In the genomic region with DNA sequence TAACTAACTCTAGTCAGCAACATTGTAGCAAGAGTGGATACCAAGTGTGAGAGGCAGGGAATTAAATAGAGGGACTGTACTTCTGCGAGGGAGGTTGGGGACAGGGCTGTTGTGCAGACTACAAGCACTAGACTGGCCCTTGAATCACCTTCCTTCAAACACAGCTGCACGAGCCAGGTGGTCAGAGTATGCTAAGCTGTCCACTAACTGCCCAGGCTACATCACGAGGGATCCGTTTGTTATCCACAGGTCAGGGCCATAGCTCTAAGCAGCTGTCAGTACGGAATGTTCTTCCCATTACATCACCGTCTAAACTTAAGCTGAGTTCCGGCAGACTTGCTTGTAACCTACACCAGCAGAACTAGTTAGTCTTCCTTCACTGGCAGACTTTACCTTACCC, we compare ENCODE assay signal across 7 mouse cellular contexts. TPM values are rescaled to one million over a fixed set of nuclear protein-coding genes. Genes with fewer than 3 reads are reported as not detected.
DNase-seq lines count a peak whose midpoint lies in the region; ATAC-seq and TF ChIP-seq lines count a peak whose summit lies in the region.
"Not testable (repeated sequence)": the region's sequence is repeated elsewhere in the genome, so short reads cannot be mapped to it uniquely, and the experiment has no call there.

No protein-coding gene starts in this region.

- peak overlapping the region; percentile 31; the same call in 1 of the 2 replicates for H3K9ac ChIP-seq in ES-E14 (ENCODE audit: insufficient read depth, low read depth, low read length, poor library complexity, severe bottlenecking)
- H3K9ac ChIP-seq in heart, embryonic 13.5 days; limb, embryonic 14.5 days (ENCODE audit: low read depth, low read length, severe bottlenecking): not testable (repeated sequence)

- not testable (repeated sequence) for TF ChIP-seq POLR2A in limb, embryonic 14.5 days (IDR thresholded peaks at IDR 0.05; ENCODE audit: borderline replicate concordance, extremely low read depth, insufficient read depth, insufficient read length); myocyte (IDR thresholded peaks at IDR 0.05; ENCODE audit: insufficient read length, low read depth)

- H3K36me3 ChIP-seq in ES-E14 (ENCODE audit: control insufficient read depth, insufficient read depth, low read length, poor library complexity, severe bottlenecking) (peaks cover 20% of the 10 kb centered on the region), myocyte (ENCODE audit: control insufficient read depth, insufficient read depth) (peaks cover 72% of the 10 kb centered on the region)
- H3K36me3 ChIP-seq in heart, embryonic 13.5 days: peaks cover 78% of the 10 kb centered on the region
- peaks cover 55% of the 10 kb centered on the region for H3K36me3 ChIP-seq in limb, embryonic 14.5 days (ENCODE audit: control insufficient read depth, insufficient read depth, low read length)

- intact Hi-C loops in heart, postnatal 10 days (cut with DNase I): not testable (repeated sequence)

- H3K27ac ChIP-seq in ES-E14 (ENCODE audit: insufficient read depth, low read depth, low read length, poor library complexity, severe bottlenecking): 0 out of 2 replicates have a peak overlapping the region, but pooled peaks have one; percentile 10
- peak overlapping the region; percentile 78 for H3K27ac ChIP-seq in heart, embryonic 13.5 days (replicated peaks)
- H3K27ac ChIP-seq in limb, embryonic 14.5 days (replicated peaks; ENCODE audit: low read depth, low read length): not testable (repeated sequence)

- DNase-seq in ES-E14 (ENCODE audit: low read depth, low spot score); limb, embryonic 14.5 days (ENCODE audit: low spot score): not testable (repeated sequence)
- DNase-seq in adrenal gland, postnatal 36 days: peak; percentile 30 to 36
- DNase-seq in heart, adult 11 months: peak; percentile 97
- peak; percentile 56 to 70 for DNase-seq in heart, postnatal 10 days

- 0 out of 2 replicates have a peak, but pooled peaks have one; percentile 46 for ATAC-seq in heart, embryonic 13.5 days (ENCODE audit: extremely low read depth, insufficient number of reproducible peaks, low FRiP score, low TSS enrichment)
- ATAC-seq in limb, embryonic 14.5 days (ENCODE audit: low FRiP score, low read depth): peak; percentile 71

- H3K4me1 ChIP-seq in ES-E14 (ENCODE audit: control insufficient read depth in 2 of 2, insufficient read depth in 2 of 2, low read length in 2 of 2, poor library complexity in 1 of 2); limb, embryonic 14.5 days (ENCODE audit: control insufficient read depth, insufficient read depth, low read length): not testable (repeated sequence)
- H3K4me1 ChIP-seq in heart, embryonic 13.5 days: peaks cover 23% of the 10 kb centered on the region

- H3K9me3 ChIP-seq in ES-E14 (ENCODE audit: control insufficient read depth, insufficient read depth, low read depth, low read length); heart, embryonic 13.5 days; limb, embryonic 14.5 days (ENCODE audit: control insufficient read depth, low read length): not testable (repeated sequence)

- H3K4me3 ChIP-seq in ES-E14 (ENCODE audit: insufficient read depth in 1 of 2, low read depth in 1 of 2, low read length in 2 of 2, poor library complexity in 1 of 2, severe bottlenecking in 1 of 2); heart, embryonic 13.5 days; limb, embryonic 14.5 days (replicated peaks; ENCODE audit: low read length); myocyte: not testable (repeated sequence)

- not testable (repeated sequence) for H3K4me2 ChIP-seq in heart, embryonic 13.5 days; limb, embryonic 14.5 days (replicated peaks; ENCODE audit: low read depth, low read length, severe bottlenecking); myocyte (ENCODE audit: low read depth)

- in situ Hi-C loops in ES-E14 (cut with MboI; ENCODE audit: low sequenced_read_pairs in 2 of 2, unreplicated experiment in 2 of 2): not testable (repeated sequence)

- H3ac ChIP-seq in myocyte (ENCODE audit: control insufficient read depth, insufficient read length): not testable (repeated sequence)

- 31% methylated on average over 7 of the region's 7 CpGs for WGBS in heart, embryonic 13.5 days
- 82% methylated on average over 7 of the region's 7 CpGs for WGBS in limb, embryonic 14.5 days

- H3K79me2 ChIP-seq in myocyte (ENCODE audit: control insufficient read depth, insufficient read depth): peaks cover 30% of the 10 kb centered on the region

- H3K27me3 ChIP-seq in heart, embryonic 13.5 days (replicated peaks); limb, embryonic 14.5 days (ENCODE audit: control insufficient read depth, insufficient read depth, low read length); myocyte (ENCODE audit: control insufficient read depth, insufficient read depth, insufficient read length): not testable (repeated sequence)

TF ChIP-seq in myocyte, 11 proteins besides CTCF, POLR2A, EP300 and RAD21:
- TF ChIP-seq TCF12 (IDR thresholded peaks at IDR 0.05; ENCODE audit: insufficient read depth, poor library complexity, severe bottlenecking) (peak; percentile 70), MYOG (IDR thresholded peaks at IDR 0.05; ENCODE audit: control insufficient read depth in 1 of 3, insufficient read depth in 1 of 3, insufficient read length in 2 of 3, low read depth in 2 of 3) (peak; percentile 60 to 97 (median 80)), TCF3 (IDR thresholded peaks at IDR 0.05; ENCODE audit: insufficient read length, low read depth) (peak; percentile 85), MYOD1 (IDR thresholded peaks at IDR 0.05; ENCODE audit: control insufficient read depth in 1 of 3, insufficient read length in 2 of 3, low read depth in 2 of 3) (peak; percentile 18 to 94 (median 89)), POLR2AphosphoS2 (IDR thresholded peaks at IDR 0.05; ENCODE audit: insufficient read length, low read depth) (peak; percentile 34)

RNA-seq across cellular contexts. Expression of a gene that starts 8.0 kb away (rescaled TPM):
- 23.6 and 65.1 TPM in 2 replicates for total RNA-seq in ES-E14 (2012; rRNA removed)
- total RNA-seq in adrenal gland, postnatal 36 days (2021): 100 to 1,000 TPM; 203 to 216 TPM
- polyA plus RNA-seq in heart, embryonic 13.5 days (2015; fragmentation: Nextera tagmentation; extraction: Ambion mirVana): 426 and 458 TPM in 2 replicates
- total RNA-seq in heart, postnatal 10 days (2021): 100 to 1,000 TPM; 216 to 242 TPM
- 69.7 and 98.3 TPM in 2 replicates for polyA plus RNA-seq in limb, embryonic 14.5 days (2012; rRNA removed)
- polyA plus RNA-seq in limb, embryonic 14.5 days (2014; fragmentation: Nextera tagmentation; extraction: Ambion mirVana): 393 and 400 TPM in 2 replicates
- polyA plus RNA-seq in myocyte (2012; fragmentation: generic; extraction: Trizol): 199 TPM
